Mouse (Mus musculus) stomach, embryonic 16.5 days (tissue): ENCODE data around the gene Fam208a. TPM values are rescaled to one million over a fixed set of nuclear protein-coding genes. Genes with fewer than 3 reads are reported as not detected.
A peak's percentile ranks its signal among the peaks of the same experiment; 100 is the strongest.

Source experiments
- ATAC-seq: fragments of 200-750 bp; cut with Nextera tagmentation; 2 replicates; pipeline ENCODE4 v1.8.0; 2017; ENCODE audit warnings: moderate number of reproducible peaks, moderate TSS enrichment; ENCODE audit not compliant: insufficient read depth, low FRiP score
- H3K27ac ChIP-seq: fragments of 300-500 bp; sonication (generic); 2 replicates; pipeline ENCODE4 v1.5.1; 2014; ENCODE audit warnings: low read length
- H3K27me3 ChIP-seq: fragments of 300-500 bp; sonication (generic); 2 replicates; pipeline ENCODE4 v1.6.1; 2014; ENCODE audit warnings: low read length, control low read depth, mixed read lengths; ENCODE audit not compliant: control insufficient read depth, insufficient read depth
- H3K36me3 ChIP-seq: fragments of 300-500 bp; sonication (generic); 2 replicates; pipeline ENCODE4 v1.6.1; 2014; ENCODE audit warnings: low read length; ENCODE audit not compliant: control insufficient read depth, insufficient read depth
- H3K4me1 ChIP-seq: fragments of 300-500 bp; sonication (generic); 2 replicates; pipeline ENCODE4 v1.6.1; 2014; ENCODE audit warnings: low read length, control low read depth, mixed read lengths; ENCODE audit not compliant: control insufficient read depth, insufficient read depth
- H3K4me2 ChIP-seq: fragments of 300-500 bp; sonication (generic); 2 replicates; pipeline ENCODE4 v1.6.1; 2014; ENCODE audit warnings: low read depth, low read length, mixed read lengths
- H3K4me3 ChIP-seq: fragments of 300-500 bp; sonication (generic); replicated peaks from 2 replicates; pipeline ENCODE4 v1.5.1; 2014; ENCODE audit warnings: mild to moderate bottlenecking, low read length
- H3K9ac ChIP-seq: fragments of 300-500 bp; sonication (generic); 2 replicates; pipeline ENCODE4 v1.6.1; 2014; ENCODE audit warnings: low read length
- H3K9me3 ChIP-seq: fragments of 300-500 bp; sonication (generic); replicated peaks from 2 replicates; pipeline ENCODE4 v1.6.1; 2016; ENCODE audit warnings: low read length, control low read depth; ENCODE audit not compliant: control insufficient read depth
- WGBS: fragments of 180-500 bp; shearing (Covaris S2); extraction: QIAGEN DNeasy Blood & Tissue Kit; methylation state at CpG from one replicate; pipeline ENCODE4 v1.1.7; 2014; 5-methylcytosine and 5-hydroxymethylcytosine counted together
- microRNA-seq: library from miRNA; unstranded; fragments of <30 nt; microRNA quantifications from one replicate; pipeline ENCODE4, GENCODE M21; 2016
- polyA plus RNA-seq: library from polyadenylated mRNA; unstranded; fragments of >200 nt; fragmentation: Nextera tagmentation; extraction: Ambion mirVana; gene quantifications from 2 replicates; pipeline ENCODE4 v1.2.1, GENCODE M21; 2015

Fam208a gene
- polyA plus RNA-seq, 1 experiment from 2014 or later, result 11.2 TPM

DNA sequence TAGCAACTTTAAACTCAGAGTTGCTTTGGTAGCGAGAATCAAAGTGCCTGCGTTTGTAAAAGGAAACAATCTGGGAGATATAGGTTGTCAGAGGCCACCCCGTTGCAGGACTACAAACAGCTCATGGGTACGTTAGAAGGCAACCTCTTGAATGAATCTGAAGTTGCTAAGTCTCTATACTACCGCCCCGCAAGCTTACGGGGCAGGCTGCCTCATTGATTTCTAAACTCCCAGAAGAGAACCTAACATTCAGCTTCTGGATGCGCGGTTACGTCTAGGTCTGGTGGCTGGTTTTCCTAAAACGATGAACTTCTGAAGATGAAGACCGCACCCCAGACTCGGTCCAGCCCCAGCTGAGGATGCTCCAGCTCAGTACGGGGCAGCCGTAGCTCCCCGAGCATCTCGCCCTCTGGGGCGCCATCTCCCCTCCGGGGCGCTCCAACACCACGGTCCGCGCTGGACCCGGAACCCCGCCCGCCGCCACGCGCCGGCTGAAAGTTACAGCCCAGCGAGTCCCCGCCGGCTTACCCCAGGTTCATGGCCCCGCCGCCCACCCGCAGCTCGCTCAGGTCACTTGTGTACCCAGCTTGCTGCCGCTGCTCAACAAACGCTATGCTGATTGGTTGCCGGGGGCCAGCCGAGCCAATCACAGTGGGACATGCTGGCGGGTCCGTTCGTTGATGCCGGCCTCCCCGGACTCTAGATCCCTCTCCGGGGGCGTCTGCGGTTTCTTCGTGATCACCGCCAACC lies 79.4 kb downstream of the Fam208a start, which contains the start of gene Ccdc66:
Gene Ccdc66 (minus strand): TSS at position 567 of the 750 bp plus-strand sequence.
- peak; percentile 96 for ATAC-seq
- H3K36me3 ChIP-seq, result no peaks in the 10 kb centered on the region
- H3K9ac ChIP-seq, result peak within 1 kb of the TSS; percentile 87
- H3K4me1 ChIP-seq, result peaks cover 11% of the 10 kb centered on the region
- peak within 1 kb of the TSS; percentile 90 for H3K4me2 ChIP-seq
- no peaks in the 10 kb centered on the region for H3K9me3 ChIP-seq
- WGBS, result under 1% methylated on average over 51 of the region's 51 CpGs
- H3K27me3 ChIP-seq, result no peaks in the 10 kb centered on the region
- H3K4me3 ChIP-seq, result peak within 1 kb of the TSS; percentile 92
- peak within 1 kb of the TSS; percentile 66 for H3K27ac ChIP-seq

DNA sequence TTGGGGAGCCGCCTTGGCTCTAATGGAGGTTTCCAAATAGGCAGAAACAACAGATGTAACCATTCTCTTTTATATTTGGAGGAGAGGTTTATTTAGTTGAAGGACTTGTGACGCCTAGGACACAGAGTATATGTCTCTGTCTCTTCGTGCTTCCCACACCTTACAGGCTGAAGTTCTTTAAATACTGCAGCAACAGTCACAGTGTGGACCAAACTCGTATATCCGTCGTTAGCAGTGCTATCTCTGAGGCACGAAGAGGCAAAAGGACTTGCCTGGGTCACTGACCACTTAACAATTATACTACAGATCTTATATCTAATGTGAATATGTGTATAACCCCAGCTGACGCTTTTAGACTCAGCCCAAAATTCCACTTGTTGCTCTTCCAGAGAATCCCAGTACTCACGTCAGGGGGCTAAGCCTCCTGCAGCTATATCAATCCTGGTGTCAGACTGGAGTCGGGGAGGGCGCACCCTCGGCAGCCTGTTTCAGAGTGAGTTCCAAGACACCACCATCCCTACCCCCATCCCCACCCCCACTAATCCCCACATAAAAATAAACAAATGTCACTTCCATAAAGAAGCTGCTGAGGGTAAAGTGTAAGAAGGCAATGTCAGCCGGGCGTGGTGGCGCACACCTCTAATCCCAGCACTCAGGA lies 80.1 kb downstream of the Fam208a start:
- Histone ChIP-seq H3K9me3 (no peaks in the 10 kb centered on the region), H3K4me2 (peak overlapping the region; percentile 90), H3K36me3 (no peaks in the 10 kb centered on the region), H3K9ac (peak overlapping the region; percentile 87), H3K27ac (peak overlapping the region; percentile 66), H3K4me3 (peak overlapping the region; percentile 92), H3K27me3 (no peaks in the 10 kb centered on the region), H3K4me1 (peaks cover 11% of the 10 kb centered on the region)
- peak; percentile 52; the same call in 1 of the 2 replicates for ATAC-seq
- WGBS, result 17% methylated on average over 15 of the region's 15 CpGs

DNA sequence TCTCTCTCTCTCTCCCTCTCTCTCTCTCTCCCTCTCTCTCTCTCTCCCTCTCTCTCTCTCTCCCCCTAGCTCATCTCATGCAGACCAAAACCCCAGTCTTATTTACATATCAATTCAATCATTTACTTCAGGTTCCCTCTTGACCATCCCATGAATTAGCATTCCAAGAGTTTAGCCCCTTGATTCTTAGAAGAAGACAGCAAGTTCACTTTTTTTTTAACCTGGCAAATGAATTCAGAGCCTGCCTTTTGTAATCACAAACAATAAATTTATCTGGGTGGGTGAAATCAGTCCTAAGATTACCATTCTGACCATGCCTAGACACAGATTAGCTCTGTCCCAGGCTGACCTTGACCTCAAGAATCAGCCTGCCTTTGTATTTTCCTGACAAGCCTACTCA lies 95.9 kb downstream of the Fam208a start:
- no peaks in the 10 kb centered on the region for H3K27me3 ChIP-seq
- H3K4me1 ChIP-seq, result no peaks in the 10 kb centered on the region

More for the DNA sequence above, 95.9 kb downstream of the Fam208a start:
- Histone ChIP-seq H3K4me2 (no peak overlapping the region), H3K9me3 (peaks cover 5% of the 10 kb centered on the region; the same call in 1 of the 2 replicates), H3K4me3 (no peak overlapping the region), H3K36me3 (no peaks in the 10 kb centered on the region), H3K27ac (no peak overlapping the region), H3K9ac (no peak overlapping the region)
- no peak for ATAC-seq

Small RNAs within 50 kb of the gene (microRNA-seq; reads per million reads assigned to microRNA genes)
- not detected for gene Gm23633

Other genes starting within 250 kb of the Fam208a start
- gene Ccdc66, start 79.6 kb downstream of the Fam208a start, polyA plus RNA-seq, result 7.6 and 10.2 TPM in 2 replicates
- gene Erc2, start 193.6 kb downstream of the Fam208a start, polyA plus RNA-seq, result 2.7 and 3.3 TPM in 2 replicates